17 mouse cellular contexts compared by ENCODE assay signal in genomic region chr2:9970178-9970577, GRCm38 (mm10).
DNase-seq lines count a peak whose midpoint lies in the region; ATAC-seq and TF ChIP-seq lines count a peak whose summit lies in the region.
"Had no signal": no experiment of that assay in that cellular context is flagged by ENCODE, and none has a peak within 500 bp of the region (broad histone marks: within the 10 kb centered on the region; RNA-seq: fewer than 3 reads in every experiment).

No protein-coding gene starts in this region.

- no peak for DNase-seq in gastrocnemius, adult 2 months
- DNase-seq in gastrocnemius, adult 8-10 months (ENCODE audit: low spot score in 2 of 2), result no peak
- DNase-seq in lung, postnatal 4 days, result no peak
- DNase-seq in forebrain, embryonic 10.5 days (ENCODE audit: extremely low spot score, low spot score), result no peak
- DNase-seq in adrenal gland, postnatal 25 days, result no peak
- DNase-seq: liver, embryonic 13.5 days; midbrain, embryonic 14.5 days; thymus, postnatal 14 days had no signal

- H3K27ac ChIP-seq in gastrocnemius, adult 2 months, result peak overlapping the region; percentile 82
- peak overlapping the region; percentile 28 for H3K27ac ChIP-seq in lung, embryonic 16.5 days (ENCODE audit: low read length)
- peak overlapping the region; percentile 53 to 70 for H3K27ac ChIP-seq in heart, embryonic 14.5 days (replicated peaks in 1 of 2; ENCODE audit: control insufficient read depth in 1 of 2, insufficient read depth in 1 of 2, low read depth in 2 of 2, low read length in 2 of 2)
- no peak overlapping the region for H3K27ac ChIP-seq in forebrain, embryonic 10.5 days
- H3K27ac ChIP-seq: embryonic facial prominence, embryonic 13.5 days; kidney, embryonic 15.5 days; limb, embryonic 12.5 days; liver, embryonic 13.5 days; macrophage had no signal

- H3K4me1 ChIP-seq in lung, embryonic 16.5 days (replicated peaks; ENCODE audit: control insufficient read depth, insufficient read depth, low read length), result peaks cover 17% of the 10 kb centered on the region
- peaks cover 23 to 35% of the 10 kb centered on the region in 2 experiments for H3K4me1 ChIP-seq in heart, embryonic 14.5 days (ENCODE audit: control insufficient read depth in 2 of 2, insufficient read depth in 2 of 2, low read length in 2 of 2)
- H3K4me1 ChIP-seq in forebrain, embryonic 10.5 days, result no peaks in the 10 kb centered on the region
- H3K4me1 ChIP-seq: embryonic facial prominence, embryonic 13.5 days had no signal

- 48% methylated on average over 4 of the region's 4 CpGs for WGBS in lung, embryonic 16.5 days
- 20% methylated on average over 4 of the region's 4 CpGs for WGBS in heart, embryonic 14.5 days
- 91% methylated on average over 4 of the region's 4 CpGs for WGBS in forebrain, embryonic 10.5 days

- no peak overlapping the region for H3K9ac ChIP-seq in lung, embryonic 16.5 days (ENCODE audit: low read length)
- H3K9ac ChIP-seq in heart, embryonic 14.5 days (ENCODE audit: low read length), result no peak overlapping the region
- H3K9ac ChIP-seq: embryonic facial prominence, embryonic 13.5 days; kidney, embryonic 15.5 days; limb, embryonic 12.5 days; liver, embryonic 13.5 days had no signal

- H3K27me3 ChIP-seq in lung, embryonic 16.5 days (ENCODE audit: control insufficient read depth, insufficient read depth, low read depth, low read length), result no peaks in the 10 kb centered on the region
- no peaks in the 10 kb centered on the region for H3K27me3 ChIP-seq in heart, embryonic 14.5 days (ENCODE audit: control insufficient read depth, insufficient read depth, low read length)
- H3K27me3 ChIP-seq in forebrain, embryonic 10.5 days (ENCODE audit: poor library complexity, severe bottlenecking), result no peaks in the 10 kb centered on the region
- H3K27me3 ChIP-seq: embryonic facial prominence, embryonic 13.5 days; kidney, embryonic 15.5 days; limb, embryonic 12.5 days; liver, embryonic 13.5 days had no signal

- no peak for TF ChIP-seq CTCF in gastrocnemius, adult 2 months (IDR thresholded peaks at IDR 0.05)

- no peak overlapping the region for H3K4me2 ChIP-seq in lung, embryonic 16.5 days (ENCODE audit: low read depth, low read length)
- H3K4me2 ChIP-seq in heart, embryonic 14.5 days (ENCODE audit: low read length), result peak overlapping the region; percentile 40
- H3K4me2 ChIP-seq: embryonic facial prominence, embryonic 13.5 days; kidney, embryonic 15.5 days; limb, embryonic 12.5 days; liver, embryonic 13.5 days had no signal

- no peak overlapping the region for H3K4me3 ChIP-seq in gastrocnemius, adult 2 months
- H3K4me3 ChIP-seq in lung, embryonic 16.5 days (ENCODE audit: low read length), result no peak overlapping the region
- H3K4me3 ChIP-seq in heart, embryonic 14.5 days (ENCODE audit: control insufficient read depth in 1 of 2, insufficient read depth in 1 of 2, low read depth in 1 of 2, low read length in 2 of 2), result no peak overlapping the region
- H3K4me3 ChIP-seq in forebrain, embryonic 10.5 days, result no peak overlapping the region
- H3K4me3 ChIP-seq: embryonic facial prominence, embryonic 13.5 days; kidney, embryonic 15.5 days; limb, embryonic 12.5 days; liver, embryonic 13.5 days had no signal

- H3K9me3 ChIP-seq in lung, embryonic 16.5 days (ENCODE audit: control insufficient read depth, low read length), result no peaks in the 10 kb centered on the region
- no peaks in the 10 kb centered on the region for H3K9me3 ChIP-seq in heart, embryonic 14.5 days (ENCODE audit: control insufficient read depth, low read length)
- no peaks in the 10 kb centered on the region for H3K9me3 ChIP-seq in forebrain, embryonic 10.5 days
- H3K9me3 ChIP-seq: embryonic facial prominence, embryonic 13.5 days; kidney, embryonic 15.5 days; limb, embryonic 12.5 days; liver, embryonic 13.5 days had no signal

- ATAC-seq in lung, embryonic 16.5 days (ENCODE audit: low read depth), result no peak
- peak; percentile 75; the same call in 1 of the 2 replicates for ATAC-seq in heart, embryonic 14.5 days (ENCODE audit: insufficient number of reproducible peaks, insufficient read depth, low FRiP score, low read depth)
- ATAC-seq in megakaryocyte progenitor cell, adult 5-6 weeks (replicated peaks; ENCODE audit: poor library complexity), result peak; percentile 29
- ATAC-seq: hindbrain, embryonic 16.5 days; intestine, embryonic 16.5 days had no signal

- intact Hi-C loops in gastrocnemius, adult 2 months (cut with DNase I), result no loop called here

- H3K36me3 ChIP-seq in lung, embryonic 16.5 days (ENCODE audit: control insufficient read depth, insufficient read depth, low read length), result no peaks in the 10 kb centered on the region
- H3K36me3 ChIP-seq in heart, embryonic 14.5 days (ENCODE audit: control insufficient read depth, insufficient read depth, low read length), result no peaks in the 10 kb centered on the region
- H3K36me3 ChIP-seq in forebrain, embryonic 10.5 days (replicated peaks), result no peaks in the 10 kb centered on the region; the same call in 1 of the 2 replicates
- H3K36me3 ChIP-seq: embryonic facial prominence, embryonic 13.5 days; kidney, embryonic 15.5 days; limb, embryonic 12.5 days; liver, embryonic 13.5 days had no signal
